Mouse (Mus musculus) gastrocnemius, adult 8-10 months (tissue): ENCODE data around the gene Plxdc1. TPM values are rescaled to one million over a fixed set of nuclear protein-coding genes. Genes with fewer than 3 reads are reported as not detected.

Experiments
- DNase-seq, 2 experiments: peaks; one replicate each; pipeline ENCODE4 v3.0.0; 2022; ENCODE audit warnings: low spot score in 2 of 2
- total RNA-seq, 4 experiments: library from RNA; stranded (reverse); gene quantifications; 2 replicates each; pipeline ENCODE4 v1.2.4; 2022

Gene Plxdc1
- total RNA-seq, 4 experiments from 2014 or later: 1.3 to 3.4 (median 1.9) TPM

- peak in 1 of 2 experiments; percentile 72 for DNase-seq
These were observed 30.6 kb upstream of the Plxdc1 start for GRCm38 (mm10) chr11:98016824-98017223.

- DNase-seq: no peak
These were observed 29.9 kb upstream of the Plxdc1 start for GRCm38 (mm10) chr11:98016177-98016576.

GRCm38 (mm10) chr11:98012831-98013230 is 26.6 kb upstream of the Plxdc1 start:
- no peak for DNase-seq

- DNase-seq: no peak
These were observed 25.5 kb upstream of the Plxdc1 start for GRCm38 (mm10) chr11:98011716-98012115.

GRCm38 (mm10) chr11:98008087-98008486 is 21.8 kb upstream of the Plxdc1 start:
- DNase-seq: no peak

GRCm38 (mm10) chr11:98005686-98006085 is 19.4 kb upstream of the Plxdc1 start:
- DNase-seq: peak; percentile 46 to 62

GRCm38 (mm10) chr11:98005076-98005475 is 18.8 kb upstream of the Plxdc1 start:
- DNase-seq: peak in 1 of 2 experiments; percentile 44

- no peak for DNase-seq
These were observed 17.9 kb upstream of the Plxdc1 start for GRCm38 (mm10) chr11:98004161-98004560.

GRCm38 (mm10) chr11:98003171-98003671 is 17.0 kb upstream of the Plxdc1 start:
- DNase-seq: no peak

GRCm38 (mm10) chr11:98002627-98003026 is 16.4 kb upstream of the Plxdc1 start:
- DNase-seq: peak in 1 of 2 experiments; percentile 65

- DNase-seq: no peak
These were observed 15.7 kb upstream of the Plxdc1 start for GRCm38 (mm10) chr11:98001986-98002385.

GRCm38 (mm10) chr11:98001351-98001824 is 15.1 kb upstream of the Plxdc1 start:
- DNase-seq: no peak

- no peak for DNase-seq
These were observed 14.3 kb upstream of the Plxdc1 start for GRCm38 (mm10) chr11:98000378-98001140.

GRCm38 (mm10) chr11:97999748-98000147 is 13.5 kb upstream of the Plxdc1 start:
- DNase-seq: no peak

- no peak for DNase-seq
These were observed 12.8 kb upstream of the Plxdc1 start for GRCm38 (mm10) chr11:97998898-97999608.

- no peak for DNase-seq
These were observed 12.0 kb upstream of the Plxdc1 start for GRCm38 (mm10) chr11:97998074-97998793.

- DNase-seq: no peak
These were observed 11.2 kb upstream of the Plxdc1 start for GRCm38 (mm10) chr11:97997387-97997960.

- no peak for DNase-seq
These were observed 10.4 kb upstream of the Plxdc1 start for GRCm38 (mm10) chr11:97996691-97997090.

- DNase-seq: peak in 1 of 2 experiments; percentile 49
These were observed 9.5 kb upstream of the Plxdc1 start, which contains the start of gene Arl5c for GRCm38 (mm10) chr11:97995564-97996288. TSS of gene Arl5c (minus strand) at chr11:97996181.

- DNase-seq: peak; percentile 55 to 71
These were observed 8.4 kb upstream of the Plxdc1 start for GRCm38 (mm10) chr11:97994539-97995100.
